Mouse (Mus musculus) hindbrain, embryonic 14.5 days (tissue): ENCODE results near the gene Acy3. TPM values are rescaled to one million over a fixed set of nuclear protein-coding genes. Genes with fewer than 3 reads are reported as not detected.
A peak's percentile ranks its signal among the peaks of the same experiment; 100 is the strongest.

Experiments used
- ATAC-seq: fragments of 200-750 bp; cut with Nextera tagmentation; 2 replicates; pipeline ENCODE4 v1.8.0; 2017; ENCODE audit warnings: moderate number of reproducible peaks, mild to moderate bottlenecking, moderate TSS enrichment, moderate library complexity; ENCODE audit not compliant: low FRiP score
- DNase-seq: peaks from one replicate; pipeline ENCODE4 v3.0.0-alpha.2; 2015; ENCODE audit warnings: low spot score
- H3K27ac ChIP-seq: fragments of 300-500 bp; sonication (generic); 2 replicates; pipeline ENCODE4 v1.5.1; 2014; ENCODE audit warnings: mild to moderate bottlenecking, moderate library complexity
- H3K27me3 ChIP-seq: fragments of 300-500 bp; sonication (generic); 2 replicates; pipeline ENCODE4 v1.6.1; 2014; ENCODE audit warnings: mild to moderate bottlenecking, low read length, mixed read lengths; ENCODE audit not compliant: control insufficient read depth, insufficient read depth
- H3K36me3 ChIP-seq: fragments of 300-500 bp; sonication (generic); replicated peaks from 2 replicates; pipeline ENCODE4 v1.6.1; 2014; ENCODE audit not compliant: control insufficient read depth, insufficient read depth
- H3K4me1 ChIP-seq: fragments of 300-500 bp; sonication (generic); replicated peaks from 2 replicates; pipeline ENCODE4 v1.6.1; 2014; ENCODE audit warnings: antibody characterized with exemption, low read length, mixed read lengths; ENCODE audit not compliant: control insufficient read depth, insufficient read depth
- H3K4me2 ChIP-seq: fragments of 300-500 bp; sonication (generic); replicated peaks from 2 replicates; pipeline ENCODE4 v1.6.1; 2014; ENCODE audit warnings: mild to moderate bottlenecking, moderate library complexity
- H3K4me3 ChIP-seq: fragments of 300-500 bp; sonication (generic); replicated peaks from 2 replicates; pipeline ENCODE4 v1.5.1; 2014; ENCODE audit warnings: mild to moderate bottlenecking, low read length
- H3K9ac ChIP-seq: fragments of 300-500 bp; sonication (generic); 2 replicates; pipeline ENCODE4 v1.6.1; 2014
- H3K9me3 ChIP-seq: fragments of 300-500 bp; sonication (generic); 2 replicates; pipeline ENCODE4 v1.6.1; 2016; ENCODE audit warnings: low read length; ENCODE audit not compliant: control insufficient read depth
- WGBS: fragments of 180-500 bp; shearing (Covaris S2); extraction: QIAGEN DNeasy Blood & Tissue Kit; methylation state at CpG from one replicate; pipeline ENCODE4 v1.1.7; 2014; 5-methylcytosine and 5-hydroxymethylcytosine counted together
- polyA plus RNA-seq: library from polyadenylated mRNA; unstranded; fragments of >200 nt; fragmentation: Nextera tagmentation; extraction: Ambion mirVana; gene quantifications from 2 replicates; pipeline ENCODE4 v1.2.1, GENCODE M21; 2014

The Acy3 gene
- polyA plus RNA-seq, 1 experiment from 2014 or later = 3.6 TPM

DNA sequence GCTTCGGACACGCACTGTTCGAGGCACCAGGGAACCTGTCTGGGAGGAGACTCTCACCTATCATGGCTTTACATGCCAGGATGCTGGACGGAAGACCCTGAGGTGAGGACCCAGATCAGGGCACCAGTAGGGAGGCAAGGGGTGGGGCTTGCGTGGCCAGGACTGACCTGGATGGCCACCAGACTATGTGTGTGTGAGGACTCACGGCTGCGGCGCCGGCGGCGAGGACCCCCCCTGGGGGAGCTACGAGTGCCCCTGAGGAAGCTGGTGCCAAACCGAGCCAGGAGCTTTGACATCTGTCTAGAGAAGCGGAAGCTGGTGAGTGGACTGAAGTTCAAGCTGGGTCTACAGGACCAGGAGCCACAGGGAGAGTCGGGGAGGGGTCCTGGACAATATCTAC, 18.0 kb downstream of the Acy3 start:
- H3K27ac ChIP-seq = no peak overlapping the region
- peaks cover 41% of the 10 kb centered on the region for H3K36me3 ChIP-seq
- ATAC-seq (no peak), DNase-seq (no peak)
- no peak overlapping the region for H3K4me3 ChIP-seq
- H3K9ac ChIP-seq = no peak overlapping the region
- H3K27me3 ChIP-seq = no peaks in the 10 kb centered on the region
- no peaks in the 10 kb centered on the region for H3K9me3 ChIP-seq
- H3K4me1 ChIP-seq = peaks cover 6% of the 10 kb centered on the region
- no peak overlapping the region for H3K4me2 ChIP-seq
- WGBS = 89% methylated on average over 15 of the region's 15 CpGs

DNA sequence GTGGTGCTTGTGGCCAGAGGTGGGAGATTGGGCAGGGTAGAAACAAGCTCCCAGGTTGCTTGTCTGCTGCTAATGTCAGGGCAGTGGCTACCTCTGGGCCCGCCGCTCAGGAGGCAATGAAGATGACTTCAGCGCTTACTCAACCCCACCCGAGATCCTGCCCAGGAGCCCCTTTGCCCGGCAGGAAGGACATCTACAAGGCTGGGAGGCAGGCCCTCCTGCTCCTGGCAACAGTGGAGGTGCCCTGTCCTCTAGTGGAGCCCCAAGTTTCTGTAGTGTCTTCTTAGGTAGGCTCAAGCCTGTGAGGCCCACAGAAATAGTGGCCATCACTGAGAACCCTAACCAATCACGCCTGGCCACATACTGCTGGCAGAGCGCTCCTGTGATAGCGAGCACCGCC, 18.7 kb downstream of the Acy3 start:
- 82% methylated on average over 9 of the region's 9 CpGs for WGBS
- Histone ChIP-seq H3K36me3 (peaks cover 48% of the 10 kb centered on the region), H3K27ac (no peak overlapping the region), H3K9me3 (no peaks in the 10 kb centered on the region), H3K4me3 (no peak overlapping the region), H3K4me2 (no peak overlapping the region), H3K9ac (no peak overlapping the region), H3K4me1 (peaks cover 6% of the 10 kb centered on the region), H3K27me3 (no peaks in the 10 kb centered on the region)
- no peak for DNase-seq
- ATAC-seq = no peak

DNA sequence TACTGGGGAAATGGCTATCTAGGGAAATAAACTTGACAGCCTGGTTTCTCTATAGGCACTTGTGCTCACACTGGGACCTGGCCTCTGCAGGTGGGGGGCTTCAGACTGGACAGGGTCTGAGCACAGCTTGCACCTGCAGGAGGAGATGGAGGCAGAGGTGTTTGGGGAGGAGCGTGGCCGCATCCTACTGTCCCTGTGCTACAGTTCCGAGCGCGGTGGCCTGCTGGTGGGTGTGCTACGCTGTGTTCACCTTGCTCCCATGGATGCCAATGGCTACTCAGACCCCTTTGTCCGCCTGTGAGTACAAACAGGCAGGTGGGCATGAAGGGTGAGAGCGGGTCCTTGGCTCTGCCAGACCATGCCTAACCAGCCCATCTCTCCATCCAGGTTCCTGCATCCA, 19.6 kb downstream of the Acy3 start:
- no peak overlapping the region for H3K4me3 ChIP-seq
- no peak overlapping the region for H3K27ac ChIP-seq
- H3K9ac ChIP-seq = no peak overlapping the region
- DNase-seq = no peak
- no peaks in the 10 kb centered on the region for H3K9me3 ChIP-seq
- WGBS = 98% methylated on average over 8 of the region's 8 CpGs
- H3K27me3 ChIP-seq = no peaks in the 10 kb centered on the region
- no peak overlapping the region for H3K4me2 ChIP-seq
- no peak for ATAC-seq
- H3K4me1 ChIP-seq = peaks cover 4% of the 10 kb centered on the region
- H3K36me3 ChIP-seq = peaks cover 53% of the 10 kb centered on the region

GRCm38 (mm10) chr19:4011086-4011485, 24.7 kb downstream of the Acy3 start:
- no peaks in the 10 kb centered on the region for H3K27me3 ChIP-seq
- H3K4me2 ChIP-seq = no peak overlapping the region; the same call in 1 of the 2 replicates
- H3K4me3 ChIP-seq = no peak overlapping the region
- peaks cover 5% of the 10 kb centered on the region; the same call in 1 of the 2 replicates for H3K4me1 ChIP-seq
- H3K9ac ChIP-seq = no peak overlapping the region
- no peak overlapping the region for H3K27ac ChIP-seq
- peaks cover 45% of the 10 kb centered on the region for H3K36me3 ChIP-seq
- no peaks in the 10 kb centered on the region for H3K9me3 ChIP-seq
- no peak for ATAC-seq
- no peak for DNase-seq
- 94% methylated on average over 5 of the region's 5 CpGs for WGBS

GRCm38 (mm10) chr19:4012432-4013022, 26.2 kb downstream of the Acy3 start, which contains the start of gene Ndufv1:
Gene Ndufv1, minus strand, starts transcription at chr19:4012806.
- 0% methylated on average over 45 of the region's 45 CpGs for WGBS
- ATAC-seq = peak; percentile 99
- Histone ChIP-seq H3K9me3 (no peaks in the 10 kb centered on the region), H3K9ac (peak within 1 kb of the TSS; percentile 72), H3K4me3 (peak within 1 kb of the TSS; percentile 74), H3K4me1 (peaks cover 5% of the 10 kb centered on the region; the same call in 1 of the 2 replicates), H3K4me2 (peak within 1 kb of the TSS; percentile 74), H3K27me3 (no peaks in the 10 kb centered on the region), H3K27ac (peak within 1 kb of the TSS; percentile 70), H3K36me3 (peaks cover 30% of the 10 kb centered on the region)
- peak; percentile 98 for DNase-seq

DNA sequence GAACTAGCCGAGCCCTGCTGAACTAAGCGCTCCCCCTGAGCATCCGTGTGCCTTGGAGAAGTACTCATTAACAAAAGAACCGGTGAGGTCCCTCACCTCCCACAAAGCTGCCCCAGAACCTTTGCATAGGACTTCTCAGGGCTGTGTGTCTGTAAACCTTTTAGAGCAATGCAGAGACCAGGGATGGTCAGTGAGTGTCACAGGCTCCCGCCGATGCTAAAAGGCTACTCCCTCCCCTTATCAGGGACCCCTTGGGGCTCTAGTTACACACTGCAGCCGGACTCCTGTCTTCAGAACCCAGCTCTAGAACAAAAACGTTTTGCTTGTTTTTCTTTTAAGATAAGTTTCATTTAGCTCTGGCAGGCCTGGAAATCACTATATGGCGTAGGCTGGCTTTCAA, 26.7 kb downstream of the Acy3 start:
- H3K36me3 ChIP-seq = peaks cover 25% of the 10 kb centered on the region
- DNase-seq = no peak
- no peak overlapping the region for H3K27ac ChIP-seq
- H3K4me3 ChIP-seq = peak overlapping the region; percentile 74
- 24% methylated on average over 9 of the region's 9 CpGs for WGBS
- H3K9me3 ChIP-seq = no peaks in the 10 kb centered on the region
- 0 out of 2 replicates have a peak, but pooled peaks have one; percentile 28 for ATAC-seq
- peaks cover 5% of the 10 kb centered on the region; the same call in 1 of the 2 replicates for H3K4me1 ChIP-seq
- no peak overlapping the region for H3K9ac ChIP-seq
- H3K27me3 ChIP-seq = no peaks in the 10 kb centered on the region
- H3K4me2 ChIP-seq = peak overlapping the region; percentile 44

DNA sequence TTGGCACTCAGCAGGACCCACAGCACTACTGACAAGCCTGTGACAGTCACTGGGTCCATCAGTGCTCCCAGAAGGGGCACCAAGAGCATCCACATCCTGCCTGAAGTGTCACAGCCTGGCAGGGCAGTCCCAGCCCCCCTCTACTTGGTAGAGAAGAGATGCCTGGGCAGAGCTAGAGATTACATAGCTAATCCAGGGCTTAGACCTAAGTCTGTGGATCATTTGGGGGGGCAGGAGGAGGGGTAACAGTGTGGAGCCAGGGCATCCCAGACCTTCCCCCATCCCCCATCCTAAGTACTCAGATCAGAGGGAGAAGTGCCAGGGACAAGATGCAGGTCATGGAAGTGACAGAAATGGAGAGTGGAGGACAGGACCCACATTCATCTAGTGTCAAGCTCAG, 28.4 kb downstream of the Acy3 start:
- ATAC-seq = no peak
- no peaks in the 10 kb centered on the region for H3K27me3 ChIP-seq
- peaks cover 5% of the 10 kb centered on the region; the same call in 1 of the 2 replicates for H3K4me1 ChIP-seq
- no peak for DNase-seq
- H3K27ac ChIP-seq = no peak overlapping the region
- peaks cover 8% of the 10 kb centered on the region; the same call in 1 of the 2 replicates for H3K36me3 ChIP-seq
- no peaks in the 10 kb centered on the region for H3K9me3 ChIP-seq
- H3K9ac ChIP-seq = no peak overlapping the region
- H3K4me3 ChIP-seq = no peak overlapping the region
- H3K4me2 ChIP-seq = no peak overlapping the region

DNA sequence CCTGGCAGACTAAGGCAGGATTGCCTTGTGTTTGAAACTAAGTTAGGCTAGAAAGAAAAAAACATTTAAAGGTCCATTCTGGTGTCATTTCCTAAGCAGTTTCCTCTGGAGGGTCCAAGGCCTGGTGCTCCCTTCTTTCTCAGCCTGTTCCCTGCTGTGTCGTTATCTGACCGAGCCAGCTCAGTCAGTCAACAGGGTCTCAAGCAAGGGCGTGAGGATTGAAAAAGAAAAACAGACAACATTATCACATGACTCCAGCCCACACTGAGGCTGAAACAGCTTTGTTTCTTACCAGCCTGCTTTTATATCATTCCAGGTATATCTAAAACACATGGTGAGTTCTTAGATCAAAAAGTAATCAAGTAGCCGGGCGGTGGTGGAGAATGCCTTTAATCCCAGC, 29.3 kb downstream of the Acy3 start:
- WGBS = 68% methylated on average over 5 of the region's 5 CpGs
- no peak for DNase-seq

DNA sequence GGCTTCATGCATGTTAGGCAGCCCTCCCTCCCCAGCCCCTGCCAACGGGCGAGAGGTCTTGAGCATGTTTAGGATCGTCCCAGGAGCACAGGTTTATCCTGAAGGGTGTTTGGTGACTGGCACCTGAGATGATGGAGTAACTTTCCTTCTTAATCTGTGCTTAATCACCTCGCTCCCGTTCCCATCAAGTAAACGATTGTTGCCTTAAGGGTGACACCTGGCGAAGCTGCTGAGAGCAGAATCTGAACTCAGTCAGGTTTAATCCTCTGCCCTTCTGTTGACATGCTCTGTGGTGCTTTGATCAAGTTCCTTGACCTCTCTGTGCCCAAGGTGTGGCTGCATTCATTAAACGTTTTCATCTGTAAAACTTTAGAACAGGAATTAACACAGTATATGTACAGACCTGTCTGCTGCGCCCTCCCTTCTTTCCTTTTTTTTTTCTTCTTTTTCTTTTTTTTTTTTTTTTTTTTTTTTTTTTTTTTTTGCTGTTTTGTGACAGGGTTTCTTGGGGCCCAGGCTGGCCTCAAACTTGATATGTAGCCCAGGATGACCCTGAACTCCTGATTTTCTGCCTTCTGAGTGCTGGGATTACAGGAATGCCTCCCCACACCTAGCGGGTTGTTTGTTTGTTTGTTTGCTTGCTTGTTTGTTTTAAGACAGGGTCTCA, 31.7 kb downstream of the Acy3 start:
- ATAC-seq (no peak), DNase-seq (no peak)
- Histone ChIP-seq H3K27ac (no peak overlapping the region), H3K4me3 (no peak overlapping the region), H3K36me3 (no peaks in the 10 kb centered on the region), H3K9me3 (no peaks in the 10 kb centered on the region), H3K27me3 (no peaks in the 10 kb centered on the region), H3K9ac (no peak overlapping the region), H3K4me1 (no peaks in the 10 kb centered on the region), H3K4me2 (no peak overlapping the region)
- WGBS = 70% methylated on average over 10 of the region's 10 CpGs

More for the DNA sequence above, 29.3 kb downstream of the Acy3 start:
- ATAC-seq = no peak
- H3K36me3 ChIP-seq = no peaks in the 10 kb centered on the region
- no peak overlapping the region for H3K4me3 ChIP-seq
- H3K4me2 ChIP-seq = no peak overlapping the region
- peaks cover 5% of the 10 kb centered on the region; the same call in 1 of the 2 replicates for H3K4me1 ChIP-seq
- H3K9me3 ChIP-seq = no peaks in the 10 kb centered on the region
- H3K27ac ChIP-seq = no peak overlapping the region
- H3K9ac ChIP-seq = no peak overlapping the region
- no peaks in the 10 kb centered on the region for H3K27me3 ChIP-seq
